Mouse (Mus musculus): ENCODE data around the gene Bnc1. TPM values are rescaled to one million over a fixed set of nuclear protein-coding genes. Genes with fewer than 3 reads are reported as not detected.

The Bnc1 gene
- not detected in 2 replicates for polyA plus RNA-seq (2012; rRNA removed)

- peaks cover 8% of the 10 kb centered on the region; the same call in 1 of the 2 replicates for H3K27me3 ChIP-seq (ENCODE audit: control insufficient read depth, insufficient read depth, low read length)
- H3K4me1 ChIP-seq (ENCODE audit: control insufficient read depth, insufficient read depth, low read length) = no peaks in the 10 kb centered on the region
- TF ChIP-seq POLR2A (IDR thresholded peaks at IDR 0.05; ENCODE audit: borderline replicate concordance, insufficient read depth, low read length) (no peak), CTCF (IDR thresholded peaks at IDR 0.05; ENCODE audit: borderline replicate concordance, insufficient read depth, low read depth, low read length) (no peak)
- H3K27ac ChIP-seq (ENCODE audit: insufficient read depth, low read length) = no peak within 1 kb of the TSS
- WGBS = 3% methylated on average over 91 of the region's 105 CpGs
- DNase-seq = no peak
- no peak within 1 kb of the TSS for H3K4me3 ChIP-seq (replicated peaks; ENCODE audit: insufficient read depth, low read depth, low read length)
These were observed at the start of gene Bnc1 for GRCm38 (mm10) chr7:81992131-81993061. Gene Bnc1, minus strand, starts transcription at chr7:81992292.

DNA sequence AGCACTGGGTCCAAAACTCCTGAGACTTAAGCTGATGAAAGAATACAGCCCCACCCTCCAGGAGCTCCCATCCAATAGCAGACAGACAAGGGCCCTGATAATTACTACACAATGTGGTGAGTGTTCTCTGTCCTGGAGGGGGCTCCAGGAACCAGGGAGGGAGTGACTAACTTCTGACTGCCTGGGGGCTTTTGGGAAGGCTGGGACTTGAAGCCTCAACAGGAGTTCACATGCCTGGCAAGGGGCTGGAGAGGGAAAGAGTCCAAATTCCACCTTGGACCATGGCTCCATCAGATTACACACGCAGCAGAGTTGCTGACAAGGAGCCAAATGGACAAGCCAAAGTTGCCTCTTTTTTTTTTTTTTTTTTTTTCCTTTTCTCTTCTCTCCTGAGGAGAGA lies 41.3 kb upstream of the Bnc1 start:
- H3K27me3 ChIP-seq (ENCODE audit: control insufficient read depth, insufficient read depth, low read length) = no peaks in the 10 kb centered on the region; the same call in 1 of the 2 replicates
- no peak overlapping the region for H3K4me3 ChIP-seq (replicated peaks; ENCODE audit: insufficient read depth, low read depth, low read length)
- WGBS = 7% methylated on average over 1 of the region's 1 CpGs
- no peaks in the 10 kb centered on the region for H3K4me1 ChIP-seq (ENCODE audit: control insufficient read depth, insufficient read depth, low read length)
- TF ChIP-seq POLR2A (IDR thresholded peaks at IDR 0.05; ENCODE audit: borderline replicate concordance, insufficient read depth, low read length) (no peak), CTCF (IDR thresholded peaks at IDR 0.05; ENCODE audit: borderline replicate concordance, insufficient read depth, low read depth, low read length) (no peak)
- no peak overlapping the region for H3K27ac ChIP-seq (ENCODE audit: insufficient read depth, low read length)
- no peak for DNase-seq

DNA sequence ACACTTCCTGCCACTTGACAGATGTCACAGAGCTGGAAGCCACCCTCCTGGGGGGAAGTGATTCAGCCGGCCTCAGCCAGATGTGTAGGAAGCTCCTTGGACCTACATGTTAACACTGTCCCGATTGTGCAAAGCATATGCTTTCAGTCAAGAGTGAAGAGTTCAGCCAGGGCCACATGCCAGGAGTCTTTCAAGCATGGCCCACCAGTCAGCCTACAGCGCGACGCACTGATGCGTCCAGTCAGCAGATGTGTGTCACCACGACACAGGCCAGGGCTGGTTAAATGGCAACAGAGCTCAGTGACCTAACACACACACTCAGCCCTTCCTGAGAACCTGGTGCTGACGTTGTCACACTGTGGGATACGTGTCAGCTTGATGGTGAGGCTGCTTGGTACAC lies 37.6 kb upstream of the Bnc1 start:
- 10% methylated on average over 9 of the region's 9 CpGs for WGBS
- H3K4me3 ChIP-seq (replicated peaks; ENCODE audit: insufficient read depth, low read depth, low read length) = no peak overlapping the region
- no peak for TF ChIP-seq POLR2A (IDR thresholded peaks at IDR 0.05; ENCODE audit: borderline replicate concordance, insufficient read depth, low read length)
- no peak for TF ChIP-seq CTCF (IDR thresholded peaks at IDR 0.05; ENCODE audit: borderline replicate concordance, insufficient read depth, low read depth, low read length)
- H3K4me1 ChIP-seq (ENCODE audit: control insufficient read depth, insufficient read depth, low read length) = no peaks in the 10 kb centered on the region
- no peak overlapping the region for H3K27ac ChIP-seq (ENCODE audit: insufficient read depth, low read length)
- DNase-seq = no peak
- no peaks in the 10 kb centered on the region for H3K27me3 ChIP-seq (ENCODE audit: control insufficient read depth, insufficient read depth, low read length)

- Histone ChIP-seq H3K27me3 (ENCODE audit: control insufficient read depth, insufficient read depth, low read length) (no peaks in the 10 kb centered on the region), H3K4me1 (ENCODE audit: control insufficient read depth, insufficient read depth, low read length) (no peaks in the 10 kb centered on the region), H3K4me3 (replicated peaks; ENCODE audit: insufficient read depth, low read depth, low read length) (no peak overlapping the region), H3K27ac (ENCODE audit: insufficient read depth, low read length) (no peak overlapping the region)
- TF ChIP-seq POLR2A (IDR thresholded peaks at IDR 0.05; ENCODE audit: borderline replicate concordance, insufficient read depth, low read length) (no peak), CTCF (IDR thresholded peaks at IDR 0.05; ENCODE audit: borderline replicate concordance, insufficient read depth, low read depth, low read length) (no peak)
- 46% methylated on average over 2 of the region's 2 CpGs for WGBS
- no peak for DNase-seq
These were observed 33.7 kb upstream of the Bnc1 start for GRCm38 (mm10) chr7:82025802-82026201.

- TF ChIP-seq CTCF (IDR thresholded peaks at IDR 0.05; ENCODE audit: borderline replicate concordance, insufficient read depth, low read depth, low read length) (no peak), POLR2A (IDR thresholded peaks at IDR 0.05; ENCODE audit: borderline replicate concordance, insufficient read depth, low read length) (no peak)
- no peak for DNase-seq
- Histone ChIP-seq H3K4me3 (replicated peaks; ENCODE audit: insufficient read depth, low read depth, low read length) (no peak overlapping the region), H3K27me3 (ENCODE audit: control insufficient read depth, insufficient read depth, low read length) (no peaks in the 10 kb centered on the region), H3K27ac (ENCODE audit: insufficient read depth, low read length) (no peak overlapping the region), H3K4me1 (ENCODE audit: control insufficient read depth, insufficient read depth, low read length) (no peaks in the 10 kb centered on the region)
- 95% methylated on average over 2 of the region's 2 CpGs for WGBS
These were observed 31.6 kb upstream of the Bnc1 start for GRCm38 (mm10) chr7:82023676-82024075.

GRCm38 (mm10) chr7:82022404-82022803 lies 30.3 kb upstream of the Bnc1 start:
- no peaks in the 10 kb centered on the region for H3K4me1 ChIP-seq (ENCODE audit: control insufficient read depth, insufficient read depth, low read length)
- 0 out of 2 replicates have a peak, but pooled peaks cover 1% of the 10 kb centered on the region for H3K27me3 ChIP-seq (ENCODE audit: control insufficient read depth, insufficient read depth, low read length)
- no peak for DNase-seq
- H3K27ac ChIP-seq (ENCODE audit: insufficient read depth, low read length) = no peak overlapping the region
- WGBS = 97% methylated on average over 1 of the region's 1 CpGs
- no peak overlapping the region for H3K4me3 ChIP-seq (replicated peaks; ENCODE audit: insufficient read depth, low read depth, low read length)
- TF ChIP-seq POLR2A (IDR thresholded peaks at IDR 0.05; ENCODE audit: borderline replicate concordance, insufficient read depth, low read length) = no peak
- no peak for TF ChIP-seq CTCF (IDR thresholded peaks at IDR 0.05; ENCODE audit: borderline replicate concordance, insufficient read depth, low read depth, low read length)

GRCm38 (mm10) chr7:82018031-82018430 lies 25.9 kb upstream of the Bnc1 start:
- no peak for DNase-seq
- no peak overlapping the region for H3K27ac ChIP-seq (ENCODE audit: insufficient read depth, low read length)
- H3K27me3 ChIP-seq (ENCODE audit: control insufficient read depth, insufficient read depth, low read length) = peaks cover 1% of the 10 kb centered on the region; the same call in 1 of the 2 replicates
- H3K4me1 ChIP-seq (ENCODE audit: control insufficient read depth, insufficient read depth, low read length) = no peaks in the 10 kb centered on the region
- 100% methylated on average over 2 of the region's 2 CpGs for WGBS
- TF ChIP-seq CTCF (IDR thresholded peaks at IDR 0.05; ENCODE audit: borderline replicate concordance, insufficient read depth, low read depth, low read length) (no peak), POLR2A (IDR thresholded peaks at IDR 0.05; ENCODE audit: borderline replicate concordance, insufficient read depth, low read length) (no peak)
- H3K4me3 ChIP-seq (replicated peaks; ENCODE audit: insufficient read depth, low read depth, low read length) = no peak overlapping the region
